Mouse (Mus musculus): Measurements from ENCODE around the gene Uhrf1bp1.

Uhrf1bp1 gene

GRCm38 (mm10) chr17:27909622-27910500, 53.6 kb downstream of the Uhrf1bp1 start, which contains the start of gene Taf11:
Taf11 (minus strand) TSS chr17:27909844.
- peak; percentile 16 for DNase-seq (ENCODE audit: inconsistent ontology term)

GRCm38 (mm10) chr17:27911371-27911770, 55.1 kb downstream of the Uhrf1bp1 start:
- DNase-seq (ENCODE audit: inconsistent ontology term), result no peak

- DNase-seq (ENCODE audit: inconsistent ontology term), result no peak
Measured at GRCm38 (mm10) chr17:27914742-27915141, 58.5 kb downstream of the Uhrf1bp1 start.

- no peak for DNase-seq (ENCODE audit: inconsistent ontology term)
Measured at GRCm38 (mm10) chr17:27916366-27916765, 60.1 kb downstream of the Uhrf1bp1 start.

GRCm38 (mm10) chr17:27920676-27921075, 64.4 kb downstream of the Uhrf1bp1 start:
- DNase-seq (ENCODE audit: inconsistent ontology term), result no peak

GRCm38 (mm10) chr17:27922174-27922712, 66.0 kb downstream of the Uhrf1bp1 start:
- no peak for DNase-seq (ENCODE audit: inconsistent ontology term)

GRCm38 (mm10) chr17:27925054-27925453, 68.8 kb downstream of the Uhrf1bp1 start:
- no peak for DNase-seq (ENCODE audit: inconsistent ontology term)

- DNase-seq (ENCODE audit: inconsistent ontology term), result no peak
Measured at GRCm38 (mm10) chr17:27925504-27925903, 69.3 kb downstream of the Uhrf1bp1 start.

GRCm38 (mm10) chr17:27930291-27930690, 74.0 kb downstream of the Uhrf1bp1 start:
- no peak for DNase-seq (ENCODE audit: inconsistent ontology term)

- DNase-seq (ENCODE audit: inconsistent ontology term), result no peak
Measured at GRCm38 (mm10) chr17:27931826-27932225, 75.6 kb downstream of the Uhrf1bp1 start.

GRCm38 (mm10) chr17:27934136-27934910, 78.1 kb downstream of the Uhrf1bp1 start:
- DNase-seq (ENCODE audit: inconsistent ontology term), result no peak

- DNase-seq (ENCODE audit: inconsistent ontology term), result no peak
Measured at GRCm38 (mm10) chr17:27935091-27935490, 78.8 kb downstream of the Uhrf1bp1 start.

GRCm38 (mm10) chr17:27937054-27937615, 80.9 kb downstream of the Uhrf1bp1 start:
- DNase-seq (ENCODE audit: inconsistent ontology term), result no peak

- DNase-seq (ENCODE audit: inconsistent ontology term), result peak; percentile 9
Measured at GRCm38 (mm10) chr17:27938121-27938754, 82.0 kb downstream of the Uhrf1bp1 start.

GRCm38 (mm10) chr17:27939028-27939427, 82.8 kb downstream of the Uhrf1bp1 start:
- DNase-seq (ENCODE audit: inconsistent ontology term), result no peak

- DNase-seq (ENCODE audit: inconsistent ontology term), result no peak
Measured at GRCm38 (mm10) chr17:27940352-27940751, 84.1 kb downstream of the Uhrf1bp1 start.

- no peak for DNase-seq (ENCODE audit: inconsistent ontology term)
Measured at GRCm38 (mm10) chr17:27941178-27941577, 84.9 kb downstream of the Uhrf1bp1 start.

GRCm38 (mm10) chr17:27941698-27942097, 85.5 kb downstream of the Uhrf1bp1 start:
- DNase-seq (ENCODE audit: inconsistent ontology term), result no peak

GRCm38 (mm10) chr17:27942131-27942530, 85.9 kb downstream of the Uhrf1bp1 start:
- no peak for DNase-seq (ENCODE audit: inconsistent ontology term)

- peak; percentile 22 for DNase-seq (ENCODE audit: inconsistent ontology term)
Measured at GRCm38 (mm10) chr17:27945546-27946216, 89.4 kb downstream of the Uhrf1bp1 start.

- DNase-seq (ENCODE audit: inconsistent ontology term), result no peak
Measured at GRCm38 (mm10) chr17:27946371-27946770, 90.1 kb downstream of the Uhrf1bp1 start.

All from Muller cell, postnatal 12 days (primary cell).